Mouse (Mus musculus) lung, postnatal 25 days (tissue): Measurements from ENCODE around the gene Gm8247.
"Not testable (repeated sequence)": the region's sequence is repeated elsewhere in the genome, so short reads cannot be mapped to it uniquely, and the experiment has no call there.

ENCODE experiments used
- DNase-seq: peaks from one replicate; pipeline ENCODE4 v3.0.0; 2022; ENCODE audit warnings: low spot score

Gm8247 gene

DNA sequence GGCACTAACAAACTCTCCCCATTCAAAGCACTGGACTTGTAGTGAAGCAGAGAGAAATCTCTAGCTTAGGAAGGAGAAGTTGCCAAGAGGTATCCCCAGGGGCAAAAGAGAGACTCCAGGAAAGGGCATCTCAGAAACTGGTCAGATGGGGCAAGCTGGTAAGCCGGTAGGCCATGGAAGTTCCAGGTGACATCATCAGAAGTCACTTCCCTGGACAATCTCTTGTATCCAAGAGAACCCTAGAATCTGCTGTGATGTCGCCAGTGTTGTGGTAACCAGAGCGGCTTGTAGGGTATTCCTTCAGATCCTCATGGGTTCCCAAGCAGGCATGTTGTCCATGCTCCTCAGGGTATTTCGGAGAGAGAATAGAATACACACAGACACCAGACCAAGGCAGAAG lies at the start of gene Gm8247:
Gm8247 (plus strand) TSS at position 301 of the 400 bp plus-strand sequence.
- not testable (repeated sequence) for DNase-seq

DNA sequence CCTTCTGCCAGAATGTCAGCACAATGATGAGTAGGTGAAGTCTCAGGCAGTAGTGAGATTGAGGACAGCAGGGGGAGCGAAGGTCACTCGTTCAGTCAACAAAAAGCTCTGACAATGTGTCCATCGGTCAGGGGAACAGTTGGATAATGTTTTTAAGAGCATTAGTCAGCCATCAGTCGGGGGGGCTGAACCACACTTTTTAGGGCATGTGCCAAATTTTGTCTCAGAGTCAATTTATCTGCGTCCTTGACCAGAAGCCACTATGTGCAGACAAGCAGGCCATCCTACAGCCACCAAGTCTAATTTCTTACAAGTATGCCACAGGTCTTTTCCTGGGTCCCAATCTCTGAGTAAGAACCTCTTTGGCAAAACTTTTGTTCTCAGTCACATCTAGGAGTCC lies 35.0 kb upstream of the Gm8247 start:
- not testable (repeated sequence) for DNase-seq

- DNase-seq = not testable (repeated sequence)
Observed at GRCm38 (mm10) chr14:44591765-44592164, 8.8 kb downstream of the Gm8247 start.

DNA sequence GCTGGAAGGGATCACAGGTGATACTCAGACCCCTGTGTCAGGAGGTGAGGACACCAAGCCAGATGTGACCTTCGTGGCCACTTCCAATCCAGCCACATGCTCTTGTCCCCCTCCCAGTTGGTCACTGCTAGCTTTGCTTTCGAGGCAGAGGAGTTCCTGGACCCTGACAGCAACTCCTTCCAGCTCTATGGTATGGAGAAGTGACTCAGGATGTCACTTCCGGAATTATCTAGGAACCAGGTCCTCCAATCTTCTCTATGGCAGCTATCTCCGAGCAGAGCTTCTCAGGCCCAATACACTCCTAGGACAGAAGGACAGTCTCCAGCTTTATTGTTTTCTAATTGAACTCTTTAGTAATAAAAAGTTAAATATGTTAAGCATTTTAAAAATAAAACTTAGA lies 44.8 kb downstream of the Gm8247 start, which contains the start of gene Gm5624:
Gm5624 (minus strand) TSS at position 202 of the 400 bp plus-strand sequence.
- not testable (repeated sequence) for DNase-seq
